Mouse (Mus musculus): Measurements from ENCODE around the gene Snd1.

GRCm38 (mm10) chr6:28610127-28610526 lies 135.2 kb downstream of the Snd1 start:
- no peak for TF ChIP-seq GATA1 (IDR thresholded peaks at IDR 0.05; ENCODE audit: borderline replicate concordance, low read length)
- no peak for TF ChIP-seq FLI1 (IDR thresholded peaks at IDR 0.05; ENCODE audit: low read length)
